Mouse (Mus musculus) midbrain, embryonic 11.5 days (tissue): ENCODE measurements around the gene 1500015O10Rik. TPM values are rescaled to one million over a fixed set of nuclear protein-coding genes. Genes with fewer than 3 reads are reported as not detected.
A peak's percentile ranks its signal among the peaks of the same experiment; 100 is the strongest.

Experiments used
- ATAC-seq: fragments of 200-750 bp; cut with Nextera tagmentation; 2 replicates; pipeline ENCODE4 v1.8.0; 2017; ENCODE audit warnings: moderate TSS enrichment, moderate library complexity; ENCODE audit not compliant: low FRiP score
- DNase-seq: peaks from one replicate; pipeline ENCODE4 v3.0.0; 2015; ENCODE audit warnings: low spot score; ENCODE audit errors: missing footprints
- H3K27ac ChIP-seq: fragments of 300-500 bp; sonication (generic); 2 replicates; pipeline ENCODE4 v1.5.1; 2014; ENCODE audit warnings: low read depth, low read length
- H3K27me3 ChIP-seq: fragments of 300-500 bp; sonication (generic); 2 replicates; pipeline ENCODE4 v1.6.1; 2014; ENCODE audit warnings: mild to moderate bottlenecking, low read length, moderate library complexity, mixed read lengths; ENCODE audit not compliant: control insufficient read depth, insufficient read depth
- H3K36me3 ChIP-seq: fragments of 300-500 bp; sonication (generic); 2 replicates; pipeline ENCODE4 v1.6.1; 2014; ENCODE audit warnings: mild to moderate bottlenecking, low read length, moderate library complexity, mixed read lengths; ENCODE audit not compliant: control insufficient read depth, insufficient read depth
- H3K4me1 ChIP-seq: fragments of 300-500 bp; sonication (generic); 2 replicates; pipeline ENCODE4 v1.6.1; 2014; ENCODE audit warnings: low read length; ENCODE audit not compliant: control insufficient read depth, insufficient read depth
- H3K4me2 ChIP-seq: fragments of 300-500 bp; sonication (generic); 2 replicates; pipeline ENCODE4 v1.6.1; 2014; ENCODE audit warnings: mild to moderate bottlenecking, moderate library complexity
- H3K4me3 ChIP-seq: fragments of 300-500 bp; sonication (generic); 2 replicates; pipeline ENCODE4 v1.5.1; 2014; ENCODE audit warnings: low read depth, low read length
- H3K9ac ChIP-seq: fragments of 300-500 bp; sonication (generic); 2 replicates; pipeline ENCODE4 v1.6.1; 2014; ENCODE audit warnings: low read length
- H3K9me3 ChIP-seq: fragments of 300-500 bp; sonication (generic); 2 replicates; pipeline ENCODE4 v1.6.1; 2016; ENCODE audit warnings: low read length; ENCODE audit not compliant: control insufficient read depth
- WGBS: fragments of 180-500 bp; shearing (Covaris S2); extraction: QIAGEN DNeasy Blood & Tissue Kit; methylation state at CpG from one replicate; pipeline ENCODE4 v1.1.7; 2014; 5-methylcytosine and 5-hydroxymethylcytosine counted together
- polyA plus RNA-seq: library from polyadenylated mRNA; unstranded; fragments of >200 nt; fragmentation: Nextera tagmentation; extraction: Ambion mirVana; gene quantifications from 2 replicates; pipeline ENCODE4 v1.2.1, GENCODE M21; 2014

1500015O10Rik gene
- polyA plus RNA-seq, result 0.30 and 0.45 TPM in 2 replicates

DNA sequence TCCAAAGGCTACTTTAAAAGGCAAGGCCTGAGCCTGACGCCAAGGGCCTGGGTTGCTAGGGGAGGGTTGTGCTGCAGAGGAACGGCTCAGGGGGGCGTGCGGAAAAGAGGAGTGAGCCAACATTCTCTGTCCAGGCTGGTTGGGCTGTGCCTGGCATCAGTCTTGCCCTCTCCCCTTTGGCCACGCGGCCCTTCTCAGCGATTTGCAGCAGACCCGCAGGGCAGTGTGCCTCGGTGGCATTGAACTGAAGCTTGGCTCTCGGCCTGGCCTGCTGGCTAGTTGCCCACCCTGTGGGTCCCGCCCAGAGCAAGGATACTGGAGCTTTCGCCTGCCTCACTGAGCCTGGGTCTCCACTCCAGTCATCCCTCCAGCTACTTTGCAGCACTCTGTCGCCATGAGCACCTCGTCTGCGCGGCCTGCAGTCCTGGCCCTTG lies at the start of gene 1500015O10Rik:
Gene 1500015O10Rik (plus strand): TSS at position 112 of the 434 bp plus-strand sequence.
- 75% methylated on average over 16 of the region's 16 CpGs for WGBS
- Histone ChIP-seq H3K4me2 (no peak within 1 kb of the TSS), H3K27me3 (no peaks in the 10 kb centered on the region), H3K27ac (no peak within 1 kb of the TSS), H3K4me1 (no peaks in the 10 kb centered on the region), H3K4me3 (no peak within 1 kb of the TSS), H3K36me3 (no peaks in the 10 kb centered on the region), H3K9ac (no peak within 1 kb of the TSS), H3K9me3 (no peaks in the 10 kb centered on the region)
- no peak for DNase-seq
- no peak for ATAC-seq

DNA sequence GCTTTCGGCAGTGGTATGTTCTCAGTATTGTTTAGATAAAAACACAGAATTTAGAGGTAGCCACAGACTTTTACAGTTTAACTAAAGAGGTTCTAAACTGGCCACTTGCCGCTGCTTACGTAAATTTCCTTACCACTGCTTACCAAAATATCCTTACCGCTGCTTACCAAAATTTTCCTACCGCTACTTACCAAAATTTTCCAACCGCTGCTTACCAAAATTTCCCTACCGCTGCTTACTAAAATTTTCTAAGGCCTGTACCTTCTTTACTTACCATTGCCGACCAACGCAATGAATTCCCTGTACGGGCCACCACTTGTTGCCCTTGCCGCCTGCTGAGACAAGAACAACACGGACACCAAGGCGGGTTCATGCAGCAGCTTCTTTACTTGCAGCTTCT lies 40.4 kb upstream of the 1500015O10Rik start:
- Histone ChIP-seq H3K9me3 (no peaks in the 10 kb centered on the region; the same call in 1 of the 2 replicates), H3K27ac (no peak overlapping the region), H3K36me3 (no peaks in the 10 kb centered on the region), H3K27me3 (no peaks in the 10 kb centered on the region), H3K4me3 (no peak overlapping the region), H3K4me2 (no peak overlapping the region), H3K9ac (no peak overlapping the region), H3K4me1 (no peaks in the 10 kb centered on the region)
- WGBS, result 87% methylated on average over 13 of the region's 13 CpGs
- DNase-seq, result no peak
- no peak for ATAC-seq

DNA sequence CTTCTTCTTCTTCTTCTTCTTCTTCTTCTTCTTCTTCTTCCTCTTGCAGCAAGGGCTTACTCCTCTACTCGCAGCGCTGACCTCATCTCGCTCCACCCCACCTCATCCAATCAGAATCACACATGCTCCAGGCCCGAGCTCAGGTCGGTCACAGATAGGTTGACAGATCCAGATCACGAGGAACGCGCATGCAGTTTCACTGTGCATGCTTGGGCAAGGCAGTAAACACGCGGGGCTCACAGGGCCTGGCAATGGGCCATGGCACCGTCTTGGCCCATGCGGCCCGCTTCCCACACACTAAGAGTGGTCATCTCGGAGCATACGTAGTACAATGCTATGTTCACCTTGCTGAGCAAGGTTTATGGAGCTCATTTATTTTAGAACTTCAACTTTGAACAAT lies 39.9 kb upstream of the 1500015O10Rik start:
- no peak overlapping the region for H3K9ac ChIP-seq
- no peak overlapping the region for H3K4me2 ChIP-seq
- DNase-seq (no peak), ATAC-seq (no peak)
- H3K27me3 ChIP-seq, result no peaks in the 10 kb centered on the region
- H3K4me1 ChIP-seq, result no peaks in the 10 kb centered on the region
- 96% methylated on average over 15 of the region's 15 CpGs for WGBS
- H3K4me3 ChIP-seq, result no peak overlapping the region
- no peaks in the 10 kb centered on the region; the same call in 1 of the 2 replicates for H3K9me3 ChIP-seq
- no peaks in the 10 kb centered on the region for H3K36me3 ChIP-seq
- no peak overlapping the region for H3K27ac ChIP-seq

DNA sequence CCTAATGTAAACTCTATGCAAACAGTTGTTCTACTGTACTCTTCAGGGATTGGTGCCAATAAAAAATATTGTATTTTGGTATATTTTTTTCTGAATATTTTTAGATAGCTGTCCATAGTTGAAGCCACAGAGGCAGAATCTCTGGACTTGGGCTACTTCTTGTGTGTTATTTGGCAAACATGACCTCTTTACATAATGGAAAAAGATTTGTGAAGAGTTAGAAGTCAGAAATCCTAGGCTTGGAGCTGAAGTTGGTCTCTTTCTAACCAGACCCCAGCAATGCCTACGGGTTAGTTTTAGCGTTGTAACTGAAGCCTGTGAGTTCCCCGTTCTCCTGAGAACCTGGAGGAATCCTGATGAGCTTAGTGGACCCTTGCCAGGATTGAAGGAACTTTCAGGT lies 36.3 kb upstream of the 1500015O10Rik start:
- H3K4me3 ChIP-seq, result no peak overlapping the region
- no peaks in the 10 kb centered on the region for H3K27me3 ChIP-seq
- WGBS, result 81% methylated on average over 3 of the region's 3 CpGs
- ATAC-seq (no peak), DNase-seq (no peak)
- H3K9ac ChIP-seq, result no peak overlapping the region
- H3K9me3 ChIP-seq, result no peaks in the 10 kb centered on the region
- H3K36me3 ChIP-seq, result no peaks in the 10 kb centered on the region
- H3K27ac ChIP-seq, result no peak overlapping the region
- H3K4me1 ChIP-seq, result peaks cover 2% of the 10 kb centered on the region; the same call in 1 of the 2 replicates
- H3K4me2 ChIP-seq, result no peak overlapping the region

DNA sequence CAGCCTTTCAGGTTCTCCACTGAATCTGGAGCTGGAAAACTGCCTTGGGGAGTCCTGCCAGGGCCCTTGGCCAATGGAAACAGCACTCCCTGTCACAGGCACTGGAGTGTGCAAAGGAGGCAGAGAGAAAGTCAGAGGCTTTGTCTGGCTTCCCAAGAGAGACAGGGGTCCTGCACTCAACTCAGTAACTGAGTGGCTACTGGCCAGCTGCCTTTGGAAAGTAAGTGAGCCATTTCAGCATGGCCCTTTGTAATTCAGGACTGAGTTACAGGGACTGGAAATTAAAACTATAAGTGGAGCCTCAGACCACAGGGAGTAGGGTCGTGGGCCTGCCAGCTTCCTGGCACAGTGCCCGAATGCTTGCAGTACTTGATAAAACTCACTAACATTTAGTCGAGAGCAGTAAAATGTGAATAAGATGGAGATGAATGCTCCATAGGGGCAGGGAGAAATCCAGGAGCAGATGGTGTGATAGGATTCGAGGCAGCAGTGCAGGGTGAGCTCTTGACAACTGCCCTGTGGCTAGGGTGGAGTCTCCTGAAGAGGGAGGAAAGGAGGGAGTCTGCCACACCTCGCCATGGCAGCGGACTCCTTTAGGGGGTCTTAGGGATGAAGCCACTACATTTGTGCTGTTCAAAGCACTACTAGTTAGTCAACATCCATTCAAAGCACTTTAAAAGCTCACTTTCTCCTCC lies 35.4 kb upstream of the 1500015O10Rik start:
- ATAC-seq, result no peak
- H3K4me3 ChIP-seq, result no peak overlapping the region
- H3K27ac ChIP-seq, result no peak overlapping the region
- H3K4me1 ChIP-seq, result peaks cover 2% of the 10 kb centered on the region; the same call in 1 of the 2 replicates
- no peak overlapping the region for H3K4me2 ChIP-seq
- H3K9ac ChIP-seq, result no peak overlapping the region
- H3K36me3 ChIP-seq, result no peaks in the 10 kb centered on the region
- no peak for DNase-seq
- WGBS, result 67% methylated on average over 6 of the region's 6 CpGs
- no peaks in the 10 kb centered on the region for H3K9me3 ChIP-seq
- no peaks in the 10 kb centered on the region for H3K27me3 ChIP-seq

DNA sequence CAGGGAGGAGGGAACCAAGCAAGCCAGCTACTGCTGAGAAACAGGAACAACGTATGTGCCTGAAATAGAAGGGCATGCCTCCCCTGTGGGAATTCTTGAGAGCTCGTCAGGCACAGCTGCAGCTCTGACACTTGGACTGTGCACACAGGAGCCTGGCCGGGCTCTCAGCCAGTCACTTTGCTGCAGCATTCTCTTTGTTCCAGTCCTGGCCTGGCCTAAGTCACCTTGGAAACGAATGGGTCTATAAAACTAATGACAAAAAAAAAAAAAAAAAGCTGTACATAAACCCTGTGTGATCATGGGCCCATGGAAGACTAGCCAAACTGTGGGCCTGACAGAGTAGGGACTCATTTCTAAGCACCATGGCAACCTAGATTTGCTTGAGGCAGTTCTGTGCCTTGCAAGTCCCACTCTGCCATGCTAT lies 31.8 kb upstream of the 1500015O10Rik start:
- Histone ChIP-seq H3K27ac (no peak overlapping the region), H3K9ac (no peak overlapping the region), H3K4me1 (peaks cover 2% of the 10 kb centered on the region; the same call in 1 of the 2 replicates), H3K36me3 (no peaks in the 10 kb centered on the region), H3K9me3 (no peaks in the 10 kb centered on the region), H3K4me2 (no peak overlapping the region), H3K27me3 (no peaks in the 10 kb centered on the region), H3K4me3 (no peak overlapping the region)
- 11% methylated on average over 4 of the region's 4 CpGs for WGBS
- peak; percentile 86 for DNase-seq
- peak; percentile 93 for ATAC-seq

DNA sequence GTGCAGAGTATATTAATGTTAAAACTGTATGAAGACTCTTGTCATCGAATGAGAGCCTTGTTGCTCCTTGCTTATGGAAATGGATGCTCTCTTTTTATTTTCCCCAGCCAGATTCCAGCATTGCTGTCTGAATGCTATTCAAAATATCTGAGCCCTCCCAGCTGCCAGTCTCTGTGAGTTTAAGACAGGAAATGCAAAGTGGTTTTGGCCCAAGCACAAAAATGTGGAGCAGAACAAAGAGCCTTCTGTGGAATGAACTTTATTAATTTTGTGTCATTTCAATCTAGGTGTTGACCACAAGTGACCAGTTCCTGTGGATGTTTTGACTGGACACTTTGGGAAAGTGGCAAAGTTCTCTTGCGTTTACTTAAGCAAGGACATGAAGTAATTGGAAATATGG lies 15.6 kb upstream of the 1500015O10Rik start:
- Histone ChIP-seq H3K4me3 (no peak overlapping the region), H3K27ac (no peak overlapping the region), H3K4me2 (no peak overlapping the region), H3K27me3 (no peaks in the 10 kb centered on the region), H3K9ac (no peak overlapping the region), H3K9me3 (no peaks in the 10 kb centered on the region), H3K36me3 (no peaks in the 10 kb centered on the region), H3K4me1 (no peaks in the 10 kb centered on the region)
- no peak for DNase-seq
- 92% methylated on average over 2 of the region's 2 CpGs for WGBS
- ATAC-seq, result no peak

DNA sequence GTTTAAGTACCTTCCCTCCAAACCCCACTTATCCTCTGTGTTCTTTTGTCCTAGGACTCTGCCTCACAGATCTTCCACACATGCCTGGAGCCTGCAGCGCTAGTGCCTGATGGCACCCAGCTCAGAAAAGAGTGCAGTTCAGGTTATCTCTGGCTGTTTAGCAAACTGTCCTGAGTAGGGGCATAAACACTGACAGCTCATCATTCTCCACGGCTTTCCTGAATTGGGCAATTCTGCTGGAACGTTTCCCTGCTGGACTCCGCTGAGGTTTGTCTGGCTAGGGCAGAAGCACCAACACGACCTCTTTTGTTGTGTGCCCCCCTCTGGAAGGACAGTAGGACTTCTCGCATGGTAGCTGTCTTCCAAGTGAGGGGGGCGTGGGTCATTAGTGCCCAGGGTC lies 12.4 kb upstream of the 1500015O10Rik start:
- Histone ChIP-seq H3K4me2 (no peak overlapping the region), H3K4me1 (no peaks in the 10 kb centered on the region), H3K4me3 (no peak overlapping the region), H3K9me3 (no peaks in the 10 kb centered on the region), H3K36me3 (no peaks in the 10 kb centered on the region), H3K27me3 (no peaks in the 10 kb centered on the region), H3K27ac (no peak overlapping the region), H3K9ac (no peak overlapping the region)
- ATAC-seq, result no peak
- DNase-seq, result no peak
- 81% methylated on average over 7 of the region's 7 CpGs for WGBS

DNA sequence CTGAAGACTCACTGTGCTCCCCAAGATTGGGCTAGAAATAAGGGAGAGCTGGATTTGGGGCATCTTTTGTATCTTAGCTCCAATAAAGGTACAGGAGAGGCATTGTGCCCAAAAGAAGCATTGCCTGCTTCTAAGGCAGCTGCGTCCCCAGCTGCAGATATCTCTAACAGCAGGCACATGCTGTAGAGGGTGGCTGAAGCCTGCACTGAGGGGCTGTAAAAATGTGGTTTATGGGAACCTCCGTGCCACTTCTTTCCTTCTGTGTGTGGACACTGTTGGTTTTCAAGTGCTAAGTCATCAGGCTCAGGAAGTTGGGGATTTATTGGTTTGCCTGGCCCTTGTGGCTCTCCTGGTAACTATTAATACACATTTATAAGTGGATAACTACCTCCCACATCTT lies 11.6 kb upstream of the 1500015O10Rik start:
- no peak overlapping the region for H3K4me3 ChIP-seq
- H3K36me3 ChIP-seq, result no peaks in the 10 kb centered on the region
- no peaks in the 10 kb centered on the region for H3K27me3 ChIP-seq
- no peak for ATAC-seq
- H3K27ac ChIP-seq, result no peak overlapping the region
- H3K4me2 ChIP-seq, result no peak overlapping the region
- no peak for DNase-seq
- WGBS, result 86% methylated on average over 2 of the region's 2 CpGs
- no peaks in the 10 kb centered on the region for H3K4me1 ChIP-seq
- H3K9ac ChIP-seq, result no peak overlapping the region
- H3K9me3 ChIP-seq, result no peaks in the 10 kb centered on the region
